Mouse (Mus musculus): ENCODE measurements around the gene Mmgt2. TPM values are rescaled to one million over a fixed set of nuclear protein-coding genes. Genes with fewer than 3 reads are reported as not detected.

The Mmgt2 gene
- total RNA-seq (2021) = 10 to 100 TPM; 23.7 to 24.0 TPM
- long read RNA-seq, experiment 1, transcript Mmgt2-201 (2 exons, 343 nt) = major isoform, 7 of 16 reads
- long read RNA-seq, experiment 1, partial matches to known transcripts = 0 of 16 reads
- long read RNA-seq, experiment 1, other reads (novel, unspliced or antisense) = 6 of 16 reads
- long read RNA-seq, experiment 2, partial matches to known transcripts = 0 of 5 reads
- long read RNA-seq, experiment 2, other reads (novel, unspliced or antisense) = 2 of 5 reads

- peak; percentile 88 to 89 for DNase-seq (ENCODE audit: low spot score in 2 of 2)
Observed at GRCm38 (mm10) chr11:62648591-62649391, at the start of gene Mmgt2. Gene Mmgt2, plus strand, starts transcription at chr11:62648664.

GRCm38 (mm10) chr11:62601732-62602618 is 46.5 kb upstream of the Mmgt2 start:
- peak in 1 of 2 experiments; percentile 2 for DNase-seq (ENCODE audit: low spot score in 2 of 2)

GRCm38 (mm10) chr11:62602619-62603311 is 45.7 kb upstream of the Mmgt2 start:
- DNase-seq (ENCODE audit: low spot score in 2 of 2) = peak; percentile 96 to 98

- no peak for DNase-seq (ENCODE audit: low spot score in 2 of 2)
Observed at GRCm38 (mm10) chr11:62603312-62604056, 45.0 kb upstream of the Mmgt2 start.

GRCm38 (mm10) chr11:62604123-62604706 is 44.2 kb upstream of the Mmgt2 start:
- no peak for DNase-seq (ENCODE audit: low spot score in 2 of 2)

- DNase-seq (ENCODE audit: low spot score in 2 of 2) = no peak
Observed at GRCm38 (mm10) chr11:62604886-62605618, 43.4 kb upstream of the Mmgt2 start.

- no peak for DNase-seq (ENCODE audit: low spot score in 2 of 2)
Observed at GRCm38 (mm10) chr11:62605619-62606298, 42.7 kb upstream of the Mmgt2 start.

GRCm38 (mm10) chr11:62606299-62607169 is 41.9 kb upstream of the Mmgt2 start:
- no peak for DNase-seq (ENCODE audit: low spot score in 2 of 2)

- DNase-seq (ENCODE audit: low spot score in 2 of 2) = no peak
Observed at GRCm38 (mm10) chr11:62607170-62607951, 41.1 kb upstream of the Mmgt2 start.

GRCm38 (mm10) chr11:62607952-62608201 is 40.6 kb upstream of the Mmgt2 start:
- DNase-seq (ENCODE audit: low spot score in 2 of 2) = no peak

GRCm38 (mm10) chr11:62608826-62609675 is 39.4 kb upstream of the Mmgt2 start:
- DNase-seq (ENCODE audit: low spot score in 2 of 2) = no peak

- DNase-seq (ENCODE audit: low spot score in 2 of 2) = no peak
Observed at GRCm38 (mm10) chr11:62610304-62610703, 38.2 kb upstream of the Mmgt2 start.

- no peak for DNase-seq (ENCODE audit: low spot score in 2 of 2)
Observed at GRCm38 (mm10) chr11:62612604-62613003, 35.9 kb upstream of the Mmgt2 start.

- DNase-seq (ENCODE audit: low spot score in 2 of 2) = peak; percentile 93 to 97
Observed at GRCm38 (mm10) chr11:62613657-62614365, 34.7 kb upstream of the Mmgt2 start.

GRCm38 (mm10) chr11:62614876-62615410 is 33.5 kb upstream of the Mmgt2 start:
- no peak for DNase-seq (ENCODE audit: low spot score in 2 of 2)

Measured in left cerebral cortex, adult 18-20 months (tissue).